Mouse (Mus musculus) forebrain, postnatal 0 days (tissue): ENCODE measurements at regions not wholly inside any gene's neighbourhood (a gene's known extent, or its start where the extent isn't known, plus 50 kb on each side); places are given as distances from the start of the nearest gene placed in this dataset.

Experiments
- ATAC-seq: fragments of 200-750 bp; cut with Nextera tagmentation; 2 replicates; pipeline ENCODE4 v1.8.0; 2017; ENCODE audit warnings: mild to moderate bottlenecking, moderate library complexity
- DNase-seq: peaks from one replicate; pipeline ENCODE4 v3.0.0-alpha.2; 2015
- H3K27ac ChIP-seq: fragments of 300-500 bp; sonication (generic); 2 replicates; pipeline ENCODE4 v1.5.1; 2014; ENCODE audit warnings: low read depth, mild to moderate bottlenecking, antibody characterized with exemption, low read length, moderate library complexity, mixed read lengths
- H3K27me3 ChIP-seq: fragments of 300-500 bp; sonication (generic); 2 replicates; pipeline ENCODE4 v1.6.1; 2014; ENCODE audit warnings: mild to moderate bottlenecking, low read length, mixed read lengths; ENCODE audit not compliant: insufficient read depth
- H3K36me3 ChIP-seq: fragments of 300-500 bp; sonication (generic); 2 replicates; pipeline ENCODE4 v1.6.1; 2014; ENCODE audit warnings: mild to moderate bottlenecking, moderate library complexity; ENCODE audit not compliant: insufficient read depth
- H3K4me1 ChIP-seq: fragments of 300-500 bp; sonication (generic); 2 replicates; pipeline ENCODE4 v1.6.1; 2014; ENCODE audit warnings: antibody characterized with exemption; ENCODE audit not compliant: insufficient read depth
- H3K4me2 ChIP-seq: fragments of 300-500 bp; sonication (generic); 2 replicates; pipeline ENCODE4 v1.6.1; 2014; ENCODE audit warnings: low read depth, mild to moderate bottlenecking, moderate library complexity
- H3K4me3 ChIP-seq: fragments of 300-500 bp; sonication (generic); 2 replicates; pipeline ENCODE4 v1.5.1; 2014; ENCODE audit warnings: low read depth, low read length, mixed read lengths
- H3K9ac ChIP-seq: fragments of 300-500 bp; sonication (generic); 2 replicates; pipeline ENCODE4 v1.6.1; 2014; ENCODE audit warnings: mild to moderate bottlenecking
- H3K9me3 ChIP-seq: fragments of 300-500 bp; sonication (generic); 2 replicates; pipeline ENCODE4 v1.6.1; 2016; ENCODE audit warnings: low read length
- CTCF ChIP-seq: sonication (generic); IDR thresholded peaks from 2 replicates; pipeline ENCODE4 v1.5.1; 2016; ENCODE audit warnings: antibody characterized with exemption, control low read depth, low read depth
- WGBS: fragments of 180-500 bp; shearing (Covaris S2); extraction: QIAGEN DNeasy Blood & Tissue Kit; methylation state at CpG from one replicate; pipeline ENCODE4 v1.1.7; 2014; 5-methylcytosine and 5-hydroxymethylcytosine counted together

DNA sequence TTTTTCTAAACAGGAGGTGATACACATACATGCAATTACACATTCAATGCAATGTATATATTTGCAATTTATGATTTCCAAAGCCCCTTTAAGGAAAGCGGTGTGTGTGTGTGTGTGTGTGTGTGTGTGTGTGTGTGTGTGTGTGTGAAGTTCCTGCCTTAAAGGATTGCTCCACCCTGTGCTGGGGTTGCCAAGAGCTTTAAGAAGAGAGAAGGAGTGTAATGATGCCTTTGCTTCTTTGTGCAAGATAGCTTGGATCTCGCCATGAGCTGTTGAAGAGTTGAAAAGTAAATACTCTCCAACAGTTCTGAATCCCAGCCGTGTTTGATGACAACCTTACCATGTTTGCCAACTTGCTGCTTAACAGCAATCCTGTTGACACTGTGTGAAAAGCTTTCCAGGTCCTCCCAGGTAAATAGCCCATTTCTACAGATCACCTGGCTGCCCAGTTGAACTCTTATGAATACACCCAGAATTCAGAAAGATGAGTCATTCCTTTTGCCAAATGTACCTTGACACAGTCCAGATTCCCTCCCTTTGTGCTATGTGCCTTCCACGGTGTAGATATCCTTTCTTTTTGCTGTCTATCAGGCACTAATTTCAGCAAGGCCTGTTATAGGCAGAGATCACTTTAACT is 216.3 kb downstream of the Ikzf2 start:
- H3K27me3 ChIP-seq: no peaks in the 10 kb centered on the region
- ATAC-seq (no peak), DNase-seq (no peak)
- no peak overlapping the region for H3K9ac ChIP-seq
- no peaks in the 10 kb centered on the region for H3K9me3 ChIP-seq
- no peak overlapping the region for H3K4me3 ChIP-seq
- no peak overlapping the region for H3K4me2 ChIP-seq
- H3K27ac ChIP-seq: no peak overlapping the region
- WGBS: 82% methylated on average over 4 of the region's 4 CpGs
- no peaks in the 10 kb centered on the region for H3K36me3 ChIP-seq
- H3K4me1 ChIP-seq: no peaks in the 10 kb centered on the region
- no peak for TF ChIP-seq CTCF

DNA sequence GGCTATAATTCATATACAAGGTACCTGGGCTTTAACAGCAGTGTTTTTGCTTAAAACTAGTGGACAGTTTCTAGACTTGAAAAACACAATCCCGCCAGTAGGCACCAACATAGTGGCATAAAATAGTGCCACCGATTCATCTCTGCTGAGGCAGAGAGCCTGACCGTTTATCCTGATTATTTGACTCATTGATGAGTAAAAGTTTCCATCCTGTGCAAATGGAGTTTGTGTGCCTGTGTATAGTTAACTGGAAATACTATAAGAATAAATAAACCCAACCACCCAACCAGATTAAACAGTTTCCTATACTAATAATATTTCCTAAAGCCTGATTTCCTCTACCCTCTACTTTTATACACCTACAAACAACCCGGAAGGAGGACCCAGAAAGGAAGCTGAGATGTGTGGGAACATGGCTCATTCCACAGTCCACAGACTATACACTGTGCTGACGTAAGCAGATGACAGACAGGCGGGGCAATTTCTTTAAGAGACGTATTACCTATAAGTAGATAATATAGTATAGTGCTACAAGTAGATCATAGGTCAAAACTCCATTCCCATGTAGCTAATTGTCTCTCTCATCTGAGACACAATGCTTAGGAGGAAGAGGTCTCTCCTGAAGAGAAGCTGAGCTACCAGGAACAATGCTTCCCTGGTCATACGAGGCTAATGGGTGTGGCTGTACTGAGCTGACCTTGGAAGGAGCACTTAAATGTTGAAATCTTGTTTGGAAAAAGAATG is 217.7 kb downstream of the Ikzf2 start:
- H3K36me3 ChIP-seq: no peaks in the 10 kb centered on the region
- no peak overlapping the region for H3K4me2 ChIP-seq
- ATAC-seq (no peak), DNase-seq (no peak)
- no peaks in the 10 kb centered on the region for H3K9me3 ChIP-seq
- H3K9ac ChIP-seq: no peak overlapping the region
- H3K4me1 ChIP-seq: no peaks in the 10 kb centered on the region
- no peaks in the 10 kb centered on the region for H3K27me3 ChIP-seq
- no peak overlapping the region for H3K27ac ChIP-seq
- H3K4me3 ChIP-seq: no peak overlapping the region
- 88% methylated on average over 8 of the region's 8 CpGs for WGBS
- no peak for TF ChIP-seq CTCF

DNA sequence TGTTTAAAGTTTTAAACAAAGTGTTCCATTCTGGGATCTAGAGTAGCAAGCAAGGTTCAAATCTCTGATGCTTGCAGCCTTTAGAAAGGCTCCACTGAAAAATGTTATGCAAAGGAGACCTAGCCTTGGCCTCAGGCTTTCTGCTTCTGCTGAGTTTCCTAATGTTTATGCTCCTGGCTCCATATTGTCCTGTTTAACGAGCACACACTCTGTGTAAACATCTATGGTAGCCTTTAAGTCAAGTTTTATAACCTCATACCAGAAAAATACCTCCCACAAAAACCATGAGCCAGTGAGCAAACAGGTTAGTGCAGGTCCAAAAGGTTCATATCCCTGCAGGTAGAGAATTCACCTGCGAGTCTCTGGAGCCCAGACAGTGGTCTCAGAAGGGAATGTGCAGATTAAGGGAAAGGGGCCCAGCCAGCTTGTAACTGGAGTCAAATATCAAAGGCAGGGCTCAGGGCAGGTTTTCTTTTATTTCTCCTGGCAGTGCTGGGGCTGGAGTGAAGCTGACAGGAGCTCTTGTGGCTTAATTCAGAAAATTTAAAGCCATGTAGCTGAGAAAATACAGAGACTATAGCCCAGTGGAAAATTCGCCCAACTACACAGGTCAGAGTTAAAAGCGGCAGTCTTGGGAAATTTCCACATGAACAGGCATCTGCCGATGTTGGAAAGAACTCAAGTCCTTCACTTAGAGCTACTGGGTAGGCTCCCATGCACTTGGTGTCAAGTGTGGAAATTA is 220.3 kb downstream of the Ikzf2 start:
- no peak for TF ChIP-seq CTCF
- Histone ChIP-seq H3K4me2 (no peak overlapping the region), H3K27me3 (no peaks in the 10 kb centered on the region), H3K4me3 (no peak overlapping the region), H3K36me3 (no peaks in the 10 kb centered on the region), H3K4me1 (no peaks in the 10 kb centered on the region), H3K9me3 (no peaks in the 10 kb centered on the region), H3K9ac (no peak overlapping the region), H3K27ac (no peak overlapping the region)
- DNase-seq: no peak
- 10% methylated on average over 5 of the region's 5 CpGs for WGBS
- no peak for ATAC-seq

GRCm38 (mm10) chr1:69461191-69461590 is 225.9 kb downstream of the Ikzf2 start:
- Histone ChIP-seq H3K9me3 (no peaks in the 10 kb centered on the region), H3K9ac (no peak overlapping the region), H3K4me3 (no peak overlapping the region), H3K4me1 (no peaks in the 10 kb centered on the region), H3K4me2 (no peak overlapping the region), H3K27ac (no peak overlapping the region), H3K27me3 (no peaks in the 10 kb centered on the region), H3K36me3 (no peaks in the 10 kb centered on the region)
- no peak for TF ChIP-seq CTCF
- 72% methylated on average over 3 of the region's 3 CpGs for WGBS
- DNase-seq: no peak
- ATAC-seq: no peak

- Histone ChIP-seq H3K36me3 (no peaks in the 10 kb centered on the region), H3K4me2 (no peak overlapping the region), H3K27ac (no peak overlapping the region), H3K4me3 (no peak overlapping the region), H3K4me1 (no peaks in the 10 kb centered on the region), H3K27me3 (no peaks in the 10 kb centered on the region), H3K9me3 (no peaks in the 10 kb centered on the region), H3K9ac (no peak overlapping the region)
- DNase-seq (no peak), ATAC-seq (no peak)
- no peak for TF ChIP-seq CTCF
Observed at GRCm38 (mm10) chr1:69459899-69460298, 227.1 kb downstream of the Ikzf2 start.

DNA sequence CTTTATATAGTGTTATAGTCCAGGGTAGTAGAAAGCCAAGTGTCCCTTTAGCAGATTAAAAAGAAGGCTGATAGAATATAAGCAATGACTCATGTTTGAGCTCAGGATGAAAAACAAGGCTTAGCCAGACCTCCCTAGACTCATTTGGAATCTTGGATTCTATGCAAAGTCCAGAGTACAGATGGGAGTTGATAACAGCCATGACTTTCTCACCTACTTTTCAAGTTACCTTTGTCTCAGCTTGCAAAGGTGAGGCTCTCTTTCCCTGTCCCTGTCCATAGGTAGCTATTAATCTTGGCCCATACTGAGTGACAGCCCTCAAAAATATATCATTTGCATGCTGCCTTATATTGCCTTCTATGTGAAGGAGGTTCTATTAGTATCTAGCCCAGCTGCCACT is 229.6 kb downstream of the Ikzf2 start:
- no peak for TF ChIP-seq CTCF
- ATAC-seq: no peak

GRCm38 (mm10) chr1:69453991-69454390 is 233.1 kb downstream of the Ikzf2 start:
- Histone ChIP-seq H3K9me3 (no peaks in the 10 kb centered on the region), H3K4me2 (no peak overlapping the region), H3K27ac (no peak overlapping the region), H3K36me3 (no peaks in the 10 kb centered on the region), H3K9ac (no peak overlapping the region), H3K4me1 (no peaks in the 10 kb centered on the region), H3K27me3 (no peaks in the 10 kb centered on the region), H3K4me3 (no peak overlapping the region)
- ATAC-seq (no peak), DNase-seq (no peak)
- no peak for TF ChIP-seq CTCF
- 84% methylated on average over 3 of the region's 3 CpGs for WGBS

More for the DNA sequence above, 229.6 kb downstream of the Ikzf2 start:
- no peak for DNase-seq
- Histone ChIP-seq H3K4me1 (no peaks in the 10 kb centered on the region), H3K27ac (no peak overlapping the region), H3K9me3 (no peaks in the 10 kb centered on the region), H3K36me3 (no peaks in the 10 kb centered on the region), H3K4me3 (no peak overlapping the region), H3K4me2 (no peak overlapping the region), H3K27me3 (no peaks in the 10 kb centered on the region), H3K9ac (no peak overlapping the region)
